Mouse (Mus musculus) adipocyte (in vitro differentiated cells): ENCODE measurements at regions not wholly inside any gene's neighbourhood (a gene's known extent, or its start where the extent isn't known, plus 50 kb on each side); places are given as distances from the start of the nearest gene placed in this dataset.

Experiments used
- DNase-seq: peaks from one replicate; pipeline ENCODE4 v3.0.0-alpha.2; 2016; ENCODE audit warnings: low spot score

DNA sequence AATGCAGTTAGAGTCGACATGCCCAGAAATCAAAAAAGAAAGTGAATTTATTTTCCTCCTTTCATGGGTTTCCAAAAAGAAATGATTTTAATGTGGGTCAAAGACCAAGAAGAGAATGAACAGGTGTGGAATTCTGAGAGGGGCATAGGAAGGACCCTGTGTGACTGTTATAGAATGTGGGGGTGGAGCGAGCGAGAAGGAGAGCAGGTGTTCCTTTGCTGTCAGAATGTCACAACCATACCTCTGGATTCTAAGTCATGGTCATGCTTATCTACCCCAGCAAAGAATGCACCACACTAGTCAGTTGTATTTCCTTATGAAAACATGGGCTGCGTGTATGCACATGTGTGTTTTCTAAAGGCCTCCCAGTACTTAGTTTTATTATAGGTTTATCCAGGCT is 168.9 kb upstream of the Itga4 start:
- DNase-seq = no peak

DNA sequence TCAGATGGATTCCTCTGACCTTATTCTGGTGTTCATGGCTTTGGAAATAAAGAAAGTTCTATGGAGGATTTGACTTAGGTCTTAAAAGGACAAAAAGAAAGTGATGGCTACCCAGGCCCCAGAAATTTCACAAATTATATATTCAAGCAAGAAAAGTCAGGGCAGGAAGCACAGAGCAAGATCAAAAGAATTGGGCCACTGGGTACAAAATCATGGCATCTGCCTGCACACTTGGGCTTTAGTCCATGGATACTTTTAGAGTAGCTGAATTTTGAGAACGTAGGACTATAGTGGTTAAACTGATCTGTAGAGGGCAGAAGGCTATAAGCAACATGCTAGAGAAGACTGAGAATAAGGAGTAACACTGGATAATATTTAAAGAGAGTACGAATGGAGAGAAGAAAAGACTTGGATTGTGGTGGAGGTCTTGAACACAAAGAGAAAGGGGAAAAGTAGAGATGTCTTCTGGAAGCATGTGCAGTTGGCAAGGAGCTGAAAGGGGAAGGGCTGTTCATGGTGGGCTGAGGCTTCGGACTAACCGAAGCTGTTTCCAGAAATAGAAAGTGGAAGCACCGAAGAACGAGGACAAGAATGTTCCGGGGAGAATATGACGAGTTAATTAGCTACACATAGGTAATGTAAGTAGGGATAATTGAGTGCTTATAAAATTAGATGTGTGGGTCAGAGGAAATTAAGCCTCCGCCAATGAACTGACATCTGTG is 168.2 kb upstream of the Itga4 start:
- no peak for DNase-seq

GRCm38 (mm10) chr2:79087600-79088205 is 167.5 kb upstream of the Itga4 start:
- no peak for DNase-seq

DNA sequence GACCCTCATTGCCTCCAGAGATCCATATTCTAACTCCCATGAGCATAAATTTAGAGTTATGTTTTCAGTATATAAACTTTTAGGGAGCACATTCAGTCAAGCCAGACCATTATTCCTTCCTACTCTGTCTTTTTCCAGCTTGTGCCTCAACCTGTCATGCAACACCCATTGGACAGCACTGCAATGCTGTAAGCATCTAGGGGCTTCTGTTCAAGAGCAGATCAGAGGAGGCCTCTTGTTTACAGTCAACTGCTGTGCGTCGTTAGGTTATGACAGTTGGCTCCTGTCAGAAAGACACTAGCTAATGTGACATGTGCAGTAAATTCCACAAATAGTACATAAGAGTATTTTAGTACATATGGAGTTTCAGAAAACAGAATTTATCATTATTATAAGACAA is 165.0 kb upstream of the Itga4 start:
- no peak for DNase-seq

- no peak for DNase-seq
These were observed 160.9 kb upstream of the Itga4 start for GRCm38 (mm10) chr2:79094298-79094697.

DNA sequence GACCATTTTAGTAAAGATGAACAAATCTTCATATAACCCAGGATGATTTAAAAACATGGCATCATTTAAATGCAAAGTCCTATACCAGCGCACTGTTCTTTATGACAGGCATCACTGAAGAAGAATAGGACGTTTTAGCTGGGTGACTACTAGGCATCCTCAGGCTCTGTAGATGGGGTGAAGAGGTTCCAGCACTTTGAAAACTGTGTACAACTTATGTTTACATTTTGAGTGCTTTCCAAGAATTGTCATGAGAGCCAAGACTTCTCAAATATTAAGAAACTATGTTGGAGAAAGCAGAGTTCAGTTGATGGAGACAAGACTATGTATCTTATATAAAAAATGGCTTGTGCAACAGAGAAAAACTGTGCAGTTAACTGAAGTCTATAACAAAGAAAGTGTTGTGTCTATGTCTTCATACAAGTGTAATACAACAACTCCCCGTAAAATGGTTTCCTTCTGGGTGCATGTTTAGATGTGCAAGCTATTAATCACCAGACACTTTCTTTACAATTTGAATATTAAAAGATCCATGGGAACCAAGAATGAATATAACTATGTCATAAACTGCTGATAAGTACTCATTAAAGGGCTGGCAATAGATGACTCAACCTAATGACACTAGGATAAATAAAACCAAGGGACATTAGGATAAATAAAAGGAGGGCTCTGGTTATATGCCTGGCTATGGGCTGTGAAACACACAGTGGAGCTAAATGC is 158.5 kb upstream of the Itga4 start:
- no peak for DNase-seq

GRCm38 (mm10) chr2:79099601-79100000 is 155.6 kb upstream of the Itga4 start:
- no peak for DNase-seq

GRCm38 (mm10) chr2:79111673-79112072 is 143.6 kb upstream of the Itga4 start:
- no peak for DNase-seq

- no peak for DNase-seq
These were observed 143.2 kb upstream of the Itga4 start for GRCm38 (mm10) chr2:79112076-79112475.

DNA sequence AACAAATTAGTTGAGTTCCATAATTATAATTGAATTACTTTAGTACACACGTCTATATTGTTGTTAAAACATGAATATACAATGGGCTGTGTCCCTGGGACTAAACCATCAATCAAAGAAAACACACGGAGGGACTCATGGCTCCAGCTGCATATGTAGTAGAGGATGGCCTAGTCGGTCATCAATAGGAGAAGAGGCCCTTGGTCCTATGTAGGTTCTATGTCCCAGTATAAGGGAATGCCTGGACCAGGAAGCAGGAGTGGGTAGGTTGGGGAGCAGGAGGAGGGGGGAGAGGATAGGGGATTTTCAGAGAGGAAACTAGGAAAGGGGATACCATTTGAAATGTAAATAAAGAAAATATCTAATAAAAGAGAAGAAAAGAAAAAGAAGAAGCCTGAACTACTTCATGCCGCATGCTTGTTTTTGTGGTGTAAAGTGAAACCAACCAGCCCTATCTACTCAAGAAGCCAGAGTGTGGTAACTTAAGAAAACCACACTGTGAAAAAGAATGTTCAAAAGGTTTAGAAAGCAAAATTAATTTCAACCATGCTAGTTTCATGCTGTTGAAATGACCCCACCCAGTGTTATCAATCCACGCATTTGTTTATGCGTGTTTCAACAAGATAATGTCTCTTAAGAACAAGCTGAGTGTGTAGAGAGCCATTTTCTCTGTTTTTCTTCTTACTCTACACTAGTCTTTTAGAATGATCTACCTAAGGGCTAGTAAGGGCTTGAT is 134.4 kb upstream of the Itga4 start:
- no peak for DNase-seq

GRCm38 (mm10) chr2:79122530-79122929 is 132.7 kb upstream of the Itga4 start:
- no peak for DNase-seq

GRCm38 (mm10) chr2:79124272-79124976 is 130.8 kb upstream of the Itga4 start:
- DNase-seq = no peak

DNA sequence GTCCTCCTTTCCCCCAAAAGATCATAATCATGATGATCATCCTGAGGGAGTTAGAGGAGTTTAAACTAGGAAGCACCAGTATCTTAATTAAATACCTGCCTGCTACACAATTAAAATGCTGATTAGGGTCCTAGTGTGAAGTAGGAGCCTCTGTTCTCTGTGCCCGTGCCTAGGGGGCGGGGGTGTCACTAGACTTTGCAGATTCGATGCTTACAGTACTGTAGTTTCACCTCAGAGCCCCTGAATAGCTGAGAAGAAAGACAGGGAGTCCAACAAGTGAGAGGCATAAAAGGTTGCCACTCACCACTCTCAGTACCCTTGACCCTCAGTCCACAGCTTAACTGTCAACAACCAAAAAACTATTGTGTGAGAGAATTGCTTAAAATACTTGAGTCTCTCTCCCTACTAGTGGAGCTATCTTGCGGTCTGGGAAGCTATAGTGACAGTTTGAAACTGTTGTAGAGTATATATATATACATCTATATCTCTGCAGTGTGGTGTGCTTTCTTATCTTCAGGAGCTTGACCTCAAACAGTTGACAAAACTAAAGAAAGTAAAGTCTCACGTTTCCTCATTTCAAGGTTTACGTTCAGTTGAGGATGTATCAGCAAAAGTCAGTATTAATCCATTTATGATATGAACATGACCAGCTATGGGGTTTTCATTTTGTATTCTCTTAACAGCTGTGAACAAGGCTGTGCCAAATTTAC is 128.9 kb upstream of the Itga4 start:
- no peak for DNase-seq

DNA sequence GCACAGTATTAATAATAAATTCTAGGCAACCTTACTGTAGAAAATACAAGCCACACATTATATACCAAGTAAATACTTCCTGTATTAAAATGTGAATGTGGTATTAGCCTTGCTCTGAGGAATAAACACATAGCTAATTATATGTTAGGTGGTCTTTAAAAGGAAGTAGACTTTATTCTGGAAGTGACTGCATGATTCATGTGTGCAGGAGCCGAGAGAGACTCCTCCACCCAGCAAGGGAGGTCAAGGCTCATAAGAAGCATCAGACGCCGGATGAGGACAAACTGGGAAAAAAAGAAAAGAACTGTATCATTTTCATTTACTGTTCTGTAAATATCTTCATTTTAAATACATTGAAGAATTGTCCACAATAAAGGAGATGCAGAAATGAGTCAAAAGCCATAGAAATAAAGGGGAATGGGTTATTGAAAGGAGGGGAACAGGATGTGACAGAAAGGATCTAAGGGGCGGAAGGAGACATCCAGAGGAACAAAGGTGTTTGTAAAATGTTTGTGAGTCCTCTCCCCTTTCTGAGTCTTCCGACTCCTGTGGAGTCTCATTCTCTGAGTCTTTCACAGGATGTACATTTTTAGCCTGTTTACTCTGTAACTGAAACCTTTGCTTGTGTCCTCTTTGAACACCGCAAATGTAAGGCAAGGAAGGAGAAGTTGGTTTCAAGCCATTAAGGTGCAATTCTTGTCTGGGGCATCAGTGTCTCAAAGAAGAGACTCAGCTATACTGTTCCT is 128.1 kb upstream of the Itga4 start:
- no peak for DNase-seq

DNA sequence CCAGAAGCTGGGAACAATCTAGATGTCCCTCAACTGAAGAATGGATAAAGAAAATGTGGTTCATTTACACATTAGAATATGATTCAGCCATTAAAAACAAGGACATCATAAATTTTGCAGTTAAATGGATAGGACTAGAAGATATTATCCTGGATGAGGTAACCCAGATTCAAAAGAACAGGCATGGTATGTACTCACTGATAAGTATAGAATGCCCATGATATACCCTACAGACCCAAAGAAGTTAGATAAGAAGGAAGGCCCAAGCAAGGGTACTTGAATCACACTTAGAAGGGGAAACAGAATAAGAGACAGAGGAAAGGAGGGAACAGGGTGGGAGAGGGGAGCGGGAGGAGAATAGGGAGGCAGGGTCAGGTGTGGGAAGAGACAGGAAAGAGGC is 127.4 kb upstream of the Itga4 start:
- DNase-seq = no peak

- DNase-seq = no peak
These were observed 124.6 kb upstream of the Itga4 start for GRCm38 (mm10) chr2:79130660-79131059.

DNA sequence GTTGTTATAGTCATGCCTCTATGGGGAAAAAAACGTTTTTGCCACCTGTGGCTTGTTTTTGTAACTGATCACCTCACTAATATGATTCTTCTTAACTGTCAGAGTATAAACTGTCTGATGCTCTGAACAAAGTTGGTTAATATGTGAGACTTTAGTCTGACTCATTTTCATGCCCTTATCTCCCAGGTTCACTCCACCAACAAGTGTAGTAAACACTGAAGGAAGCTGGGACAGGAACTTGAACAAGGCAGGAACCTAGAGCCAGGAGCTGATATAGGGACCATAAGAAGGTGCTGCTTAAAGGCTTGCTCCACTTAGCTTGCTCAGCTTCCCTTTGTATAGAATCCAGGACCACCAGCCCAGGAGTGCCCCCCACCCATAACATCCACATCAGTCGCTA is 124.0 kb upstream of the Itga4 start:
- no peak for DNase-seq

- DNase-seq = peak; percentile 4
These were observed 123.3 kb upstream of the Itga4 start for GRCm38 (mm10) chr2:79131743-79132517.

GRCm38 (mm10) chr2:79132518-79132845 is 122.7 kb upstream of the Itga4 start:
- no peak for DNase-seq

DNA sequence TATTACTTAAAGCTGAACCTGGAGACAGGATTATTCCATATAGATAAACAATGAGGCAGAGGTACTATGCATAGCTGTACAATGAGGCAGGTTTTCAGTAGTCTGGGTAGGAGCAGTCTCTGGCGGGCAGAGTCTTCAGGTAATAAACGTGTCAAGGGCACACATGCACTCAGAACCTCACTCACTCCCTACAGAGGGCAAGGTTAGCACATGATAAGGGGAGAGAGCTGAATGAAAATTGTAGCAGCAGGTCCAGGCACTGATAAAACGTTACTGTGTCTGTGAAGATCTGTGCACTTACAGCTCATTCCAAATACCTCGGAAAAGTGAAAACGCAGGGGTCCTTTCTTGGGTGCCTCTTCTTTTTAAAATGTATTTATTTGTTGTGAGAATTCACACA is 120.9 kb upstream of the Itga4 start:
- DNase-seq = no peak
